Mouse (Mus musculus): ENCODE results near the gene Mbl2. TPM values are rescaled to one million over a fixed set of nuclear protein-coding genes. Genes with fewer than 3 reads are reported as not detected.

The Mbl2 gene
- polyA plus RNA-seq, 1 experiment from 2014 or later: 0.21 TPM

GRCm38 (mm10) chr19:30252253-30252652 is 19.5 kb downstream of the Mbl2 start:
- Histone ChIP-seq H3K4me2 (no peak overlapping the region), H3K9ac (ENCODE audit: low read depth, low read length) (no peak overlapping the region), H3K27ac (ENCODE audit: low read depth, low read length) (no peak overlapping the region), H3K4me3 (ENCODE audit: low read depth, low read length) (no peak overlapping the region), H3K9me3 (ENCODE audit: control insufficient read depth, low read length) (no peaks in the 10 kb centered on the region), H3K27me3 (replicated peaks; ENCODE audit: control insufficient read depth, insufficient read depth, low read length) (no peaks in the 10 kb centered on the region; the same call in 1 of the 2 replicates), H3K4me1 (replicated peaks; ENCODE audit: control insufficient read depth, insufficient read depth, low read length) (no peaks in the 10 kb centered on the region), H3K36me3 (ENCODE audit: control insufficient read depth, insufficient read depth, low read length) (no peaks in the 10 kb centered on the region)
- DNase-seq (ENCODE audit: low spot score) (no peak), ATAC-seq (replicated peaks; ENCODE audit: low FRiP score) (no peak)
- WGBS: 66% methylated on average over 2 of the region's 2 CpGs

GRCm38 (mm10) chr19:30256339-30256738 is 23.6 kb downstream of the Mbl2 start:
- H3K4me3 ChIP-seq (ENCODE audit: low read depth, low read length): no peak overlapping the region
- H3K36me3 ChIP-seq (ENCODE audit: control insufficient read depth, insufficient read depth, low read length): no peaks in the 10 kb centered on the region
- no peak overlapping the region for H3K27ac ChIP-seq (ENCODE audit: low read depth, low read length)
- H3K4me1 ChIP-seq (replicated peaks; ENCODE audit: control insufficient read depth, insufficient read depth, low read length): no peaks in the 10 kb centered on the region
- H3K4me2 ChIP-seq: 0 out of 2 replicates have a peak overlapping the region, but pooled peaks have one; percentile 6
- H3K9ac ChIP-seq (ENCODE audit: low read depth, low read length): no peak overlapping the region
- H3K9me3 ChIP-seq (ENCODE audit: control insufficient read depth, low read length): no peaks in the 10 kb centered on the region
- ATAC-seq (replicated peaks; ENCODE audit: low FRiP score) (no peak), DNase-seq (ENCODE audit: low spot score) (no peak)
- WGBS: 32% methylated on average over 6 of the region's 6 CpGs
- H3K27me3 ChIP-seq (replicated peaks; ENCODE audit: control insufficient read depth, insufficient read depth, low read length): no peaks in the 10 kb centered on the region

GRCm38 (mm10) chr19:30281125-30281524 is 48.4 kb downstream of the Mbl2 start:
- H3K36me3 ChIP-seq (ENCODE audit: control insufficient read depth, insufficient read depth, low read length): no peaks in the 10 kb centered on the region
- no peak overlapping the region for H3K9ac ChIP-seq (ENCODE audit: low read depth, low read length)
- H3K4me2 ChIP-seq: no peak overlapping the region
- no peak overlapping the region for H3K27ac ChIP-seq (ENCODE audit: low read depth, low read length)
- H3K27me3 ChIP-seq (replicated peaks; ENCODE audit: control insufficient read depth, insufficient read depth, low read length): no peaks in the 10 kb centered on the region
- DNase-seq (ENCODE audit: low spot score) (no peak), ATAC-seq (replicated peaks; ENCODE audit: low FRiP score) (no peak)
- no peak overlapping the region for H3K4me3 ChIP-seq (ENCODE audit: low read depth, low read length)
- 49% methylated on average over 5 of the region's 5 CpGs for WGBS
- no peaks in the 10 kb centered on the region for H3K9me3 ChIP-seq (ENCODE audit: control insufficient read depth, low read length)
- H3K4me1 ChIP-seq (replicated peaks; ENCODE audit: control insufficient read depth, insufficient read depth, low read length): no peaks in the 10 kb centered on the region

GRCm38 (mm10) chr19:30287899-30288490 is 55.3 kb downstream of the Mbl2 start:
- no peak for ATAC-seq (replicated peaks; ENCODE audit: low FRiP score)
- H3K27me3 ChIP-seq (replicated peaks; ENCODE audit: control insufficient read depth, insufficient read depth, low read length): no peaks in the 10 kb centered on the region
- no peak overlapping the region for H3K4me2 ChIP-seq
- H3K9me3 ChIP-seq (ENCODE audit: control insufficient read depth, low read length): no peaks in the 10 kb centered on the region
- no peaks in the 10 kb centered on the region for H3K36me3 ChIP-seq (ENCODE audit: control insufficient read depth, insufficient read depth, low read length)
- 78% methylated on average over 6 of the region's 6 CpGs for WGBS
- H3K4me3 ChIP-seq (ENCODE audit: low read depth, low read length): no peak overlapping the region
- H3K4me1 ChIP-seq (replicated peaks; ENCODE audit: control insufficient read depth, insufficient read depth, low read length): no peaks in the 10 kb centered on the region
- no peak overlapping the region for H3K9ac ChIP-seq (ENCODE audit: low read depth, low read length)
- no peak overlapping the region for H3K27ac ChIP-seq (ENCODE audit: low read depth, low read length)
- no peak for DNase-seq (ENCODE audit: low spot score)

Small RNA genes lying within 50 kb of the gene (microRNA-seq; reads per million reads assigned to microRNA genes)
- not detected for gene Gm24108 (ENCODE audit: borderline number of aligned reads)

Other genes starting within 250 kb of the Mbl2 start
- not detected in 2 replicates for gene Trpd52l3, start 229.2 kb upstream of the Mbl2 start, polyA plus RNA-seq (2014; fragmentation: Nextera tagmentation; extraction: Ambion mirVana)
- 58.6 and 65.9 TPM in 2 replicates for gene Uhrf2, start 202.4 kb upstream of the Mbl2 start, polyA plus RNA-seq (2014; fragmentation: Nextera tagmentation; extraction: Ambion mirVana)
- 22.2 and 24.7 TPM in 2 replicates for gene Gldc, start 57.5 kb upstream of the Mbl2 start, polyA plus RNA-seq (2014; fragmentation: Nextera tagmentation; extraction: Ambion mirVana)